Mouse (Mus musculus) neural tube, embryonic 15.5 days (tissue): ENCODE measurements around the gene Faf2. TPM values are rescaled to one million over a fixed set of nuclear protein-coding genes. Genes with fewer than 3 reads are reported as not detected.
"Not testable (repeated sequence)": the region's sequence is repeated elsewhere in the genome, so short reads cannot be mapped to it uniquely, and the experiment has no call there.

Experiments used
- ATAC-seq: fragments of 200-750 bp; cut with Nextera tagmentation; 2 replicates; pipeline ENCODE4 v1.8.0; 2017; ENCODE audit warnings: mild to moderate bottlenecking, moderate TSS enrichment, moderate library complexity; ENCODE audit not compliant: low FRiP score
- H3K27ac ChIP-seq: fragments of 300-500 bp; sonication (generic); replicated peaks from 2 replicates; pipeline ENCODE4 v1.5.1; 2015; ENCODE audit warnings: mild to moderate bottlenecking, inconsistent platforms
- H3K27me3 ChIP-seq: fragments of 300-500 bp; sonication (generic); replicated peaks from 2 replicates; pipeline ENCODE4 v1.6.1; 2015; ENCODE audit warnings: inconsistent platforms
- H3K36me3 ChIP-seq: fragments of 300-500 bp; sonication (generic); 2 replicates; pipeline ENCODE4 v1.6.1; 2015; ENCODE audit warnings: inconsistent platforms
- H3K4me1 ChIP-seq: fragments of 300-500 bp; sonication (generic); 2 replicates; pipeline ENCODE4 v1.6.1; 2015; ENCODE audit warnings: inconsistent platforms
- H3K4me2 ChIP-seq: fragments of 300-500 bp; sonication (generic); 2 replicates; pipeline ENCODE4 v1.6.1; 2015; ENCODE audit warnings: inconsistent platforms, mild to moderate bottlenecking, moderate library complexity
- H3K4me3 ChIP-seq: fragments of 300-500 bp; sonication (generic); replicated peaks from 2 replicates; pipeline ENCODE4 v1.5.1; 2015; ENCODE audit warnings: mild to moderate bottlenecking, inconsistent platforms
- H3K9ac ChIP-seq: fragments of 300-500 bp; sonication (generic); replicated peaks from 2 replicates; pipeline ENCODE4 v1.6.1; 2015; ENCODE audit warnings: mild to moderate bottlenecking, inconsistent platforms
- H3K9me3 ChIP-seq: fragments of 300-500 bp; sonication (generic); replicated peaks from 2 replicates; pipeline ENCODE4 v1.6.1; 2016; ENCODE audit warnings: inconsistent platforms
- WGBS: fragments of 180-500 bp; shearing (Covaris S2); methylation state at CpG from one replicate; pipeline ENCODE4 v1.1.7; 2015; ENCODE audit warnings: mixed read lengths; 5-methylcytosine and 5-hydroxymethylcytosine counted together
- polyA plus RNA-seq: library from polyadenylated mRNA; unstranded; fragments of >200 nt; fragmentation: Nextera tagmentation; extraction: Ambion mirVana; gene quantifications from 2 replicates; pipeline ENCODE4 v1.2.1, GENCODE M21; 2015

The Faf2 gene
- polyA plus RNA-seq, 1 experiment from 2014 or later, result 58.1 TPM

DNA sequence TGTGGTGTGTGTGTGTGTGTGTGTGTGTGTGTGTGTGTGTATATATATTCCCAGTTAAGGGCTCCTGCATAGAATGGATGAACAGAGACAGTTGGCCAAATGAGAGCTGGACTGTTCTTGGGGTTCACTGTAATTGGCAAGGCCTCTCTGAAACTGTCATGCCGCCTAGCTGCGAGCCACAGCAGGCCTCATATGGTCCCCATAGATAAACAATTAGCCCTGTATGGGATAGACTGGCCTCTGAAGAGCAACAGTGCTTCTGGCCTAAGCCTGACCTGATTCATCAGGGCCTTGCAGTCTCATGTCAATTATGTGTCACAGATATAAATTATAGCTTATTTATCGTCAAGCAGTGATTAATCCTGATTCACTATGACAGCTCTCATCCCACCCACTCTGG is 13.6 kb upstream of the Faf2 start:
- no peak for ATAC-seq
- H3K27ac ChIP-seq, result no peak overlapping the region
- no peak overlapping the region for H3K9ac ChIP-seq
- peak overlapping the region; percentile 85 for H3K4me2 ChIP-seq
- H3K27me3 ChIP-seq, result no peaks in the 10 kb centered on the region
- H3K4me3 ChIP-seq, result no peak overlapping the region
- H3K36me3 ChIP-seq, result peaks cover 27% of the 10 kb centered on the region
- no peaks in the 10 kb centered on the region for H3K9me3 ChIP-seq
- peaks cover 43% of the 10 kb centered on the region for H3K4me1 ChIP-seq
- WGBS, result 68% methylated on average over 3 of the region's 3 CpGs

DNA sequence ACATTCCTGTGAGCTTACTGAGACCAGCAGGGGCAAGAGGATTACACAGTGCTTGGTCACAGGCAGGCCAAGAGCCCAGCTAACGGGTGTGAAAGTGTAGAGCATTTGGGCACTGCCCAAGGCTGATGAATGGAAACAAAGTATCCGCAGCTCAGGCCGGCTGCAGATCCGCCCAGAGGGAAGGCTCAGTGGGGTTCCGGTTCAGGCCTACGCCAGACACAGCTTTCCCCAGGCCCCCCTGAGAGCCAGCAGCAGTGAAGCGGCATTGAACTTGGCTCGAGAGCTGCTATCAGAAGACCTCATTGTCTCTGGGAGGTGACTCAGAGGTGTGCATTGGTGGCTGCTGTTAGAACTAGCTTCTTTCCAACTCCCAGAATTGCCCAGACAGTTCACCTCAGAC is 12.9 kb upstream of the Faf2 start:
- WGBS, result 6% methylated on average over 8 of the region's 8 CpGs

DNA sequence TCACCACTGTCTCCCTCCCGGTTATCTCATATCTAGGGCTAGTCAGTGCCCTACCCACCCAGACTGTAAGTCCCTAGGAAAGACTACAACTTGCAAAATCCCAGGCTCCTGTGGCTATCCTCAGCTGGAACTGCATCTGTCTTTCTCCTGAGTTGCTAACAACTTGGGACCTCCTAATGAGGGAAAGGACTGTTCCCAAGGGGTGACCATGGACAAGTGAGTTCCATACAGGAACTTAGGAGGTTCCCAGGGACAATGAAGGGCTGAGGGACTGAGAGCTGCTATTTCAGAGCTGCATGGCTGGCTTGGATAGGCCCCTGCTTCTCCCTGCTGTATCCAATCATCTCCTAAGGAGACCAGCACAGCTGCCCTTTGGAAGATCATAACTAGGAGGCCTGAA is 12.3 kb upstream of the Faf2 start:
- Histone ChIP-seq H3K4me3 (peak overlapping the region; percentile 81), H3K27me3 (no peaks in the 10 kb centered on the region), H3K4me2 (peak overlapping the region; percentile 85), H3K27ac (peak overlapping the region; percentile 37; the same call in 1 of the 2 replicates), H3K36me3 (peaks cover 24% of the 10 kb centered on the region), H3K4me1 (peaks cover 33% of the 10 kb centered on the region), H3K9me3 (no peaks in the 10 kb centered on the region), H3K9ac (peak overlapping the region; percentile 32)
- no peak for ATAC-seq
- WGBS, result 26% methylated on average over 1 of the region's 1 CpGs

More for the DNA sequence above, 12.9 kb upstream of the Faf2 start:
- Histone ChIP-seq H3K4me3 (peak overlapping the region; percentile 81), H3K27me3 (no peaks in the 10 kb centered on the region), H3K9ac (peak overlapping the region; percentile 32), H3K4me1 (peaks cover 39% of the 10 kb centered on the region), H3K9me3 (no peaks in the 10 kb centered on the region), H3K36me3 (peaks cover 27% of the 10 kb centered on the region), H3K27ac (peak overlapping the region; percentile 37; the same call in 1 of the 2 replicates), H3K4me2 (peak overlapping the region; percentile 85)
- ATAC-seq, result no peak

DNA sequence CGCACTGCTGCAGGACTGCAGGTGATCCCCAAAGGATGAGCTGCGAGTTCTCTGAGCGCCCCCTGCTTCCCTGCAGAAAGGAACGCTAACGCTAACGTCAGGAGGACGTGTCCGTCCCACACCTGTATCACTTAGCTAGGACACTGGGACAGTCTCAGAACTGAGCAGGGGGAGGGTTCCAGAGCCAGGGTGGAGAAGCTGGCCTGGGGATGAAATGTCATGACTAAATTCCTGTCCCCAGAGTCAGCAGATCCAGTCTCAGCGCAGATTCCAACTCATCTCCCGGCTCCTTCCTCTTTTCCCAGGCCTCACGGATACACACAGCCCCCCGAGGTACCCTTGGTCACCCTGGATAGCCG is 11.0 kb upstream of the Faf2 start:
- Histone ChIP-seq H3K9me3 (no peaks in the 10 kb centered on the region), H3K27me3 (no peaks in the 10 kb centered on the region), H3K9ac (peak overlapping the region; percentile 88), H3K4me1 (peaks cover 33% of the 10 kb centered on the region), H3K27ac (peak overlapping the region; percentile 88), H3K4me2 (peak overlapping the region; percentile 85), H3K4me3 (peak overlapping the region; percentile 81), H3K36me3 (peaks cover 13% of the 10 kb centered on the region)
- ATAC-seq, result peak; percentile 65
- 5% methylated on average over 13 of the region's 13 CpGs for WGBS

DNA sequence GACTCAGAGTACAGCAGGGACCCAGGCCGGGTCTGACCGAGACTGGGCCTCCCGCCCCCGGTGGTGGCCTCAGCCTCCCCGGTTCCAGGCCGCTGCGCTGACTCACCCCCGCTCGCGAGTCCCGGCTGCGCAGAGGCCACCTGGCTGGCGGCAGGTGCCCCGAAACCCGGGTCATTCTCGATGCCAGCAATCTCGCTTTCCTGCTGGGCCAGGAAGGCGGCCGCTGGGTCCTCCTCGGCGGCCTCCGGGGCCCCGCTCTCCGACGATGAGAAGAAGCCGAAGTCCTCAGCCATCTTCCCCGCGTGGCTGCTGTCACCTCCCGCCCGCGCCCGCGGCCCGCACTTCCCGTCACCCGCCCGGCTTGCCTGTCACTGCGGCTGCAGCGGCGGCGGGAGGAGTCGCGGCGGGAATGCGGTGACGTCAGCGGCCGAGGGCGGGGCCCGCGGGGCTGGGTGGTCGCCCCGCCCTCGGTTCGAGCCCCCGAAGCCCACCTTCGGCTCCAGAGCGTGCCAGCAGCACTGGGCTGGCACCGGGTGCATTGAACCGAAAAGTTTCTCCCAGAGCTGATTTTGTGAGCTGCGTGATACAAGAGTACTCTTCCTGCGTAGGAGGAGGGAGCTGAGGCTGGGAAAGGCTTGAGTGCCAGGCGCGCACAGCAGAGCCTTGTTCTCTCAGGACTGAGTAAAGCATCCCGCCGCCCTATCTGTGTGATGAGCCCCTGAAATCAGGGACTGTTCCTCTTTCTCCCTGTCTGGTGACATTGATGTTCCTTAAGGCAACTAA is 10.4 kb upstream of the Faf2 start, which contains the start of gene Cltb:
Gene Cltb, minus strand, starts transcription at position 373 of the 783 bp plus-strand sequence.
- Histone ChIP-seq H3K4me1 (peaks cover 33% of the 10 kb centered on the region), H3K4me3 (peak within 1 kb of the TSS; percentile 81), H3K27ac (peak within 1 kb of the TSS; percentile 88), H3K9ac (peak within 1 kb of the TSS; percentile 88), H3K4me2 (peak within 1 kb of the TSS; percentile 85), H3K36me3 (peaks cover 8% of the 10 kb centered on the region), H3K9me3 (no peaks in the 10 kb centered on the region), H3K27me3 (no peaks in the 10 kb centered on the region)
- WGBS, result under 1% methylated on average over 64 of the region's 66 CpGs
- peak; percentile 83 for ATAC-seq

DNA sequence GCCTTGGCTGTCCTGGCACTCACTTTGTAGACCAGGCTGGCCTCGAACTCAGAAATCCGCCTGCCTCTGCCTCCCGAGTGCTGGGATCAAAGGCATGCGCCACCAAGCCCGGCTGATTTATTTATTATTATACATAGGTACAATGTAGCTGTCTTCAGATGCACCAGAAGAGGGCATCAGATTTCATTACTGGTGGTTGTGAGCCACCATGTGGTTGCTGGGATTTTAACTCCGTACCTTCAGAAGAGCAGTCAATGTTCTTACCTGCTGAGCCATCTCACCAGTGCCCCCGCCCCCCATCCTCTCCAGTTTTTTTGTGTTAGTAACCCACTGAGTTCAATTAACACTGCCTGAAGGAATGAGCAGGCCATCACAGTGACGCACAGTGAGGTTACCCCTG is 8.4 kb upstream of the Faf2 start:
- H3K4me3 ChIP-seq, H3K27me3 ChIP-seq, ATAC-seq, H3K27ac ChIP-seq, H3K4me2 ChIP-seq, H3K9me3 ChIP-seq, H3K36me3 ChIP-seq, H3K9ac ChIP-seq: not testable (repeated sequence)
- peaks cover 27% of the 10 kb centered on the region for H3K4me1 ChIP-seq
- 89% methylated on average over 8 of the region's 8 CpGs for WGBS

DNA sequence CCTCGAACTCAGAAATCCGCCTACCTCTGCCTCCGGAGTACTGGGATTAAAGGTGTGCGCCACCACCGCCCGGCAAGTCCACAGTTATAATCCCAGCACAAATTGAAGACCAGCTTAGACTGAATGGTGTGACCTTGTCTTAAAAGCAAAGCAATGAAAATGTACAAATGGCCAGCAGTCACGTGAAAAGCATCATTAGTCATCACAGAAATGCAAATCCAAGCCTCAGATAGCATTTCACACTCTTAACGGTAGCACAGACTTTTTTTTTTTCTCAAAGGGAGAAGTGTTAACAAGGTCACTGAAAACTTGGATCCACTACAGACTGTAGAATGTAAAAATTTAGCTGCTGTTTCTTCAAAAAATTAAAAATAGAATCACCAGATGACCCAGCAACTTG is 5.3 kb upstream of the Faf2 start:
- H3K4me2 ChIP-seq, result no peak overlapping the region
- no peaks in the 10 kb centered on the region for H3K9me3 ChIP-seq
- H3K4me3 ChIP-seq, result no peak overlapping the region
- ATAC-seq, result no peak
- H3K4me1 ChIP-seq, result no peaks in the 10 kb centered on the region
- H3K27ac ChIP-seq, result no peak overlapping the region
- WGBS, result 86% methylated on average over 8 of the region's 8 CpGs
- H3K9ac ChIP-seq, result no peak overlapping the region
- H3K36me3 ChIP-seq, result no peaks in the 10 kb centered on the region
- H3K27me3 ChIP-seq, result no peaks in the 10 kb centered on the region

DNA sequence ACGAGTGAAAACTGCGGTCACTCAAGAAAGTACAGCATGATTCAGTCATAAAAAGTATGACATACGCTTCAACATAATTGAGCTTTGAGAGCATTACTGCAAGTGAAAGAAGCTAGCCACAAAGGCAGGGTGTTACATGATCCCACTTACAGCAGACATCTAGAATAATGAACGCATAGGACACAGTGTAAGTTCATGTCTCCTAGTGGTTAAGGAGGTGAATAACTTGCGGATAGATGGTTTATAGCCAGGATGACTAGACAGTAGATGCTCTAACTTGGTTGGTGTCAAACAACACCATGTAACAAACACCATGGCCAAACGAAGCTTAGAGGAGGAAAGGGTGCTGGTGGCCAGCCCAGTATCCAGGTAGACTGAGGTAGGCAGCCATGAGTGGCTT is 4.6 kb upstream of the Faf2 start:
- H3K4me2 ChIP-seq, result no peak overlapping the region
- H3K27ac ChIP-seq, result no peak overlapping the region
- H3K4me3 ChIP-seq, result no peak overlapping the region
- no peak overlapping the region for H3K9ac ChIP-seq
- H3K9me3 ChIP-seq, result no peaks in the 10 kb centered on the region
- H3K36me3 ChIP-seq, result no peaks in the 10 kb centered on the region
- no peak for ATAC-seq
- H3K27me3 ChIP-seq, result no peaks in the 10 kb centered on the region
- no peaks in the 10 kb centered on the region for H3K4me1 ChIP-seq
- WGBS, result 73% methylated on average over 6 of the region's 6 CpGs

DNA sequence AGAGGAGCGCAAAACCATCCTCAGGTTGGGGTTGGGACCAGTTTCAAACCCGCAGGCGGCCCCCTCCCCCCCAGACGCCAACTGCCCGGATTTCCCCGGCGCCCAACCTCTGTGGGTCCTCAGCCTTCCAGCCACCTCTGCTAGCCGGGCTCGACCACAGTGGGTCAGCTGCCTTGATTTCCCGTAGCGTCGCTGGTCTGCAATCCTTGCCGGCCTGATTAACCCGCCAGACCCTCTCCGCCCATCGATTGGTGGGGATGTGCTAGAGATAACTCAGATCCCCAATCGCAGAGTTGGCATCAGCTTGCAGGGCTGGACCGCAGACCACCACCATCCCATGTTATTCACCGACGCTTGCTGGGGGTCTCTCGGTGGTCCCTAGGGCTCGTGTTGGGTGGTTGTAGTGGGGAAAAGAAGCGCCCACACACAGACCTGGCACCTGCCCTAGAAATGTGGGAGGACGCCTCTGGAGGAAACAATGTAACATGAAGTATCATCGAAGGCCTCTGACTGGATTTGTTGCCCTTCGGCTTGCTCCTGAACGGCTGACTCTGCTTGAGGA is 457 bp downstream of the Faf2 start:
- peak overlapping the region; percentile 90 for H3K27ac ChIP-seq
- WGBS, result under 1% methylated on average over 27 of the region's 27 CpGs
- peak overlapping the region; percentile 92 for H3K4me2 ChIP-seq
- peak; percentile 71 for ATAC-seq
- H3K9ac ChIP-seq, result peak overlapping the region; percentile 99
- H3K4me1 ChIP-seq, result peaks cover 24% of the 10 kb centered on the region
- H3K36me3 ChIP-seq, result no peaks in the 10 kb centered on the region
- H3K4me3 ChIP-seq, result peak overlapping the region; percentile 94
- H3K9me3 ChIP-seq, result no peaks in the 10 kb centered on the region
- no peaks in the 10 kb centered on the region for H3K27me3 ChIP-seq

DNA sequence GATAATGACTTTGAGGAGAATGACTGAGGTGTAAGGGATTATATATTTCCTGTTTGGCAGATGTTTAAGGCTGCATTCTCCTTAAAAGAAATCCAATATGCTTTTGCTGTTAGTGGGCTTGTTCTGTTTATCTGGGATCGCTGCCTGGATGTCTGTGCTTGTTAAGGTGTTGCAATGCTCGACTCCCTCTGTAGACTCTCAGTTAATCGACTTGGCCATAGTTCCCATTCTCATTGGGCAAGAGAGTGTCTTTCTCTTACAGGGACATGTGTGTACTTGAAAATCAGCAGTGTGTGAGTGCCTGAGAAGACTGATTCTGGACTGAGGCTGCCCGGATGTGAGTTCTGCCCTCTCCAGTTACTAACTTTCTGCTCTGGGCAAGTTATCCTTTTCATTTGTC is 7.5 kb downstream of the Faf2 start:
- Histone ChIP-seq H3K9me3 (no peaks in the 10 kb centered on the region), H3K4me2 (no peak overlapping the region), H3K27me3 (no peaks in the 10 kb centered on the region), H3K4me3 (no peak overlapping the region), H3K36me3 (peaks cover 12% of the 10 kb centered on the region; the same call in 1 of the 2 replicates), H3K27ac (no peak overlapping the region), H3K9ac (no peak overlapping the region), H3K4me1 (peaks cover 7% of the 10 kb centered on the region)
- ATAC-seq, result no peak
- 94% methylated on average over 4 of the region's 4 CpGs for WGBS

DNA sequence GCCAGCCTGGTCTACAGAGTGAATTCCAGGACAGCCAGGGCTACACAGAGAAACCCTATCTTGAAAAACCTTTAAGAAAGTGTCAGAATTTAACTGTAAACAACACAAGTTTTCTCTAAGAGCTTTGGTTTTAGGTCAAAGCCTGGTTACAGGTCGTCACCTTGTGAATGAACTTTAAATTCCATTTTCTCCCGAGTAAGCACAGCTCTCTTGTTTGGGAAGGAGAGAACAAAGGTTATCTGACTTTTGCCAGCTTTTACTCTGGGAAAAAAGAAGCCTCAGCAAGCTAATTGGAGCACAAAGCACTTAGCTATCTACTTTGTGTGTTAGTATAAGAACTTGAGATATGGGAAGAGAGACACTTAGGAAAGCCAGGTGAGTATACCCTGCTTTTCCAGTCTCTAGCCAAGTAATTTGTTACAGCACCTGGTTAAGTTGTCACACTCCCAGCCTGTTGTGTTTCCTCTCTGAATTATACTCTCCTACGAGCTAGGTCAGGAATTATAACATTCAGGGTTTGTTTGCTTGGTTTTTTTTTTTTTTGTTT is 11.2 kb downstream of the Faf2 start:
- Histone ChIP-seq H3K27ac (no peak overlapping the region), H3K4me1 (no peaks in the 10 kb centered on the region), H3K4me2 (no peak overlapping the region), H3K36me3 (peaks cover 12% of the 10 kb centered on the region), H3K27me3 (no peaks in the 10 kb centered on the region), H3K9ac (no peak overlapping the region), H3K9me3 (no peaks in the 10 kb centered on the region), H3K4me3 (no peak overlapping the region)
- ATAC-seq, result no peak
- WGBS, result 70% methylated on average over 3 of the region's 3 CpGs

DNA sequence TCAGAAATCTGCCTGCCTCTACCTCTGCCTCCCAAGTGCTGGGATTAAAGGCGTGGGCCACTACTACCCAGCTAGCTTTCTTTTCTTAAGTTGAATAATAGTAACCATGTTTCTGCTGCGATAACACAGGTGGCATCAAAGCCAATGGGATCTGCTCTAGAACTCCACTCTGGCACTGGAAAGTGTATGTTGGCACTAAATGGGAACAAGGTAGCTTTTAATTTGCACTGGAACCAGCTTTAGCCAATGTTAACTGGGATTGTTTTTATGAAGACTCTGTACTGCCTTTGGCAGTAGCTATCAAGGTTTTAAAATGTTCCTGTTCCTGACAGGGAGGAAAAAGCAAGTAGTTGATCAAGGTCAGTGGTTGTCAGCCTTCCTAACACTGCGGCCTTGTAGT is 13.4 kb downstream of the Faf2 start:
- Histone ChIP-seq H3K27ac (no peak overlapping the region), H3K9ac (no peak overlapping the region), H3K4me1 (no peaks in the 10 kb centered on the region), H3K4me3 (no peak overlapping the region), H3K27me3 (no peaks in the 10 kb centered on the region), H3K4me2 (no peak overlapping the region), H3K9me3 (no peaks in the 10 kb centered on the region), H3K36me3 (peaks cover 30% of the 10 kb centered on the region)
- WGBS, result 94% methylated on average over 3 of the region's 3 CpGs
- ATAC-seq, result no peak
